Mouse (Mus musculus): ENCODE measurements around the gene Trpc5os.

Trpc5os gene

DNA sequence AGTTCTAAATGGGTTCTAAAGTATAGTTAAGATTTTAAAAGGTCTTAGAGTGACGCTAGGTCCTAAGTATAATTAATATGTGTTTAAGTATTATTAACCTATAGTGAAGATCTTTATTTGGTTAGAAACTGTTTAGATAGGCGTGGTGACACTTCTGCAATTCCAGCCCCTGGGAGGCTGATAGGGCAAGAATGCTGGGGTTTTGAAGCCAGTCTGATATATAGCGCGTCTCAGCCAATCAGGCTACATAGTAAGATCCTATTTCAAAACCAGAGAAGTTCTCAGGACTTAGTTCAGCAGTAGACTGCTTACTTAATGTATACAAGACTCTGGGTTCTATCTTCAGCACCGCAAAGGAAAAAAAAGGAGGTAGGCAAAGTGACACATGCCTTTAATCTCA lies at the start of gene Trpc5os:
TSS of gene Trpc5os (plus strand) at position 301 of the 400 bp plus-strand sequence.
- no peak for DNase-seq (ENCODE audit: low spot score)

DNA sequence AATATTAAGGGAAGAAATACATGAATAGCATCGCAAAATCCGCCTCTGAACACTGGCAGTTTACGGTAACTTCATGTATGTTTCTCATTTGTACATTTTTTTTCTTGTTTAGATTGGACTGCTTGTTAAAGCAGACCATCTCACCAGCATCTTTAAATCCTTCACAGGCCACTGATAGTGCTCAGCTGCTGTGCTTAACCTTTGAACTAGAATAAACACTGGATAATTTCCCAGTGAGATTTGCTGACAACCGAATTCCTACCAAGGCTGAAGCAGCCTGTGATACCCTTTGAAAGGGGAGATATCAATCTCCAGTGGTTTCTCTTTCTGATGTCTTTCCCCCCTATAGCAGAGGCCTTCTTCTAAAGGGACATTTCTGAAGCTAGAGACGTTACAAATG lies 48.3 kb upstream of the Trpc5os start:
- DNase-seq (ENCODE audit: low spot score): no peak

DNA sequence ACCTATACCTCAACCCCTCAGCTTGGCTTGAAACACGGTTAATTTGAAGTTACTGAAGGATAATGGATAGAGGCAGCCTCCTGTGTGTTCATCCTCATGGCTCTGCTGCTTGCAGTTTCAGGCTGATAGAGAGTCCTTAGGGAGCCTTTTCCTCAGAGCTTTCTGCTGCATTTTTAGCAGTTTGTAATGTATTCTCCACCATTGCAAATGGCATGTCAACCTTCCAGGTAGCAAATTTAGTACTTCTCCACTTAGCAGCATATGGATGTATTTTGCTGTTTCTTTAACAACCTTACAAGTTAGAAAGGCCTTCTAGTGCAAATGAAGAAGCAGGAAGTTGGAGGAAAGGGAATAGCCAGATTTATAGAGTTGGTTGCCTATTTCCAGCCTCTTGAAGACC lies 36.1 kb upstream of the Trpc5os start:
- DNase-seq (ENCODE audit: low spot score): no peak

DNA sequence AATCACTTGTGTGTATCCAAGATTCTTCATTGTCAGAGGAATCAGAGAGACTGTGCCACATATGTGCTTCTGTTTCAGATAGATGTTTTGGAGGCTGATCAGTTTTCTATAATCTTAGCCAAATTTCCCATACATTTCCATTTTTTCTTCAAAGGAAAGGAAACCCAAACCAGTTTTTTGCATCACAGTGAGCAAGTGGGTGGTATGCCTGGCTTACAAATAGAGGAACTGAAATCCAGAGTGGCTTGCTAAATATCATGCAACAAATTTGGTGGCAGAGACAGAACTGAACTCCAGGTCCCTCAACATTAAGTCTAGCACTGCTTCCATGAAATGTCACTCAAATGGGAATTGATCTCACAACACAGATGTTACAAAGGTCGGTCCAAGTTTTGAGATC lies 35.3 kb upstream of the Trpc5os start:
- DNase-seq (ENCODE audit: low spot score): no peak

DNA sequence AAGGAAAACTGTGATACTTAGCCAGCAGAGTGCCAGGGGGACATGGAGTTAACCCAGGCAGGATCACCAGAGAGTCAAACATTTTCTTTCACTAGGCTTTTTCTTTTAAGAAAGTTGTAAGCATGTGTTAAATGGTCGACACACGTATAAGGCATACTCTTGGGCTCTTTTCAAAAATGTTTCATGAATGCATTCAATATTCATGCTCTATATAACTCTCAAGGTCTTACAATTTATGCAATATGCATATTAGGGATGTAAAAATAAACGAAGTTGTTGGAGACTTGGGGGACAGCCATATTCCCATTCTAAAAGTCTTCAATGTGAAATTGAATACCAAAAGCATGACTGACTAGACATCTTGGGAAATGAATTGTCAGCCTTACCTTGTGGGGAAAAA lies 32.5 kb upstream of the Trpc5os start:
- no peak for DNase-seq (ENCODE audit: low spot score)

DNA sequence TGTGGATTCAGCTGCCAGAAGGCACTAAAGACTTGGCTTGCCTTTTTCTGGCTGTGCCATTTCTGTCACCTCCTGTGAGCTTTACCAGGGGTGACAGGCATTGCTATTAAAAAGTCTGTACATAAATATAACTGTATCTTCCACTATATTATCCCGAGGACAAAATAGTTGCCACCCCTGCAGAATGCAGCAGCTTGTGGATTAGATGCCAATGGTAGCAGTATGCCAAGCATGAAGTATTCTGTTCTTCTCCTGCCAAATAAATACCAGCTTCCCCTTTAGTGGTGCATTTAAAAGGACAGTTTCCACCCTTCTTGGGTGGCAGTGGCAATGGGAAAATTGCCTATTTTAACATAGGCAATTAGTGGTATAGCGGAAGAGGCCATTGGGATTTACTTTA lies 8.0 kb downstream of the Trpc5os start:
- DNase-seq (ENCODE audit: low spot score): no peak

DNA sequence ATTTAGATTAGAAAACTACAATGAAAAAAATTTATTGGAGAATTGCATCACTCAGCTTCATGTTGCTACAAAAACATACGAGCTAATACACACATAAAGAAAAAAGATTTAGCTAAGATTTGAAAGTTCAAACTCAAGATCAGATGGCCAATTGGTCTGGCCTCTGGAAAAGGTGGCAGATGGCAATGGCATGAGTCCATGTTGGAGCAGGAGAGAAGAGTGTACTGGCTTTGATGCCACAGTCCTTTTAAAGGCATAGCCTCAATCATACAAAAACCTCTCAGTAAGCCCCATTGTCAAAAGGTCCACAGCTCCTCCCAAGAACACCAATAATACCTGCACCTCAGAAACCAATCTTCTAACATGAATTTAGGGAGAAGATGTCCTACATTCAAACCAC lies 35.0 kb downstream of the Trpc5os start:
- no peak for DNase-seq (ENCODE audit: low spot score)

DNA sequence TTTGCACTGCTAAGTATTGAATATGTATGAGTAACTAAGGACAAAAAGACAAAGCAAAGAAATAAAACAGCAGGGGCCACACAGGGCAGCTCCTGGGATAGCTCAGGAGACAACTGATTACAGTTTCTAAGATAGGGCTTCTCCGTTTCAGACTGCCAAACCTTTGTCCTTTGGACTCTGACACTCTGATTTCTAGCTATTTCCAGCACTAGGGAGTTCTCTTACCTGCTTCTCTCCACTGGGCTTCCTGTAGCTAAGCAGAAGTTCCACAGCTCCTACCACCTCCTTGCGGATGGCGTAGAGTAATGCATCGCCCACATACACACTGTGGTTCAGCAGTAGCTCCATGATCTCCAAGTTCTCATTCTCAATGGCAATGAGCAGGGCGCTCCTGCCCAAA lies 66.9 kb downstream of the Trpc5os start:
- DNase-seq (ENCODE audit: low spot score): no peak

DNA sequence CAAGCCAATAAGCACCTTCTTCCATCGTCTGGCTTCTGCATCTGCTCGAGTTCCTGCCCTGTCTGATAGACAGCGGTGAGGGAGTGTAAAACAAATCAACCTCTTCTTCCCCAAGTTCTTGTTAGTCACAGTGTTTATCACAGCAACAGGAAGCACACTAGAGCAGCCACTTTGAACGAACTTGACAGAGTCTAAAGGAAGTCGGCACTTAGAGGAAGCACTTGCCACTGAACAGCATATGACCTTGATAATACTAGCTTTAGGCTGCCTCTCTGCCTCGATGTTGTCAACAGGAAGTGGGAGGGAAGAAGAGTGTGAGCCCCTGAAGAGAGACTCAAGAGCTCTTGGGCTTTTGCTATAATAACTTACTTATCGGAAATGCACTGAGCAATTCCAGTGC lies 69.7 kb downstream of the Trpc5os start:
- no peak for DNase-seq (ENCODE audit: low spot score)

Measured in urinary bladder, postnatal 14 days (tissue).